Mouse (Mus musculus) E14TG2a.4 (cell line): ENCODE data around the gene Aox4.

Source experiments
- H3K27me3 ChIP-seq: 2 replicates; pipeline ENCODE4 v1.6.1; 2014; ENCODE audit warnings: low read length, control low read depth; ENCODE audit not compliant: insufficient read depth
- H3K36me3 ChIP-seq: 2 replicates; pipeline ENCODE4 v1.6.1; 2014; ENCODE audit warnings: low read length, control low read depth; ENCODE audit not compliant: insufficient read depth
- H3K4me1 ChIP-seq: replicated peaks from 2 replicates; pipeline ENCODE4 v1.6.1; 2014; ENCODE audit warnings: low read depth, low read length, control low read depth
- H3K4me3 ChIP-seq: replicated peaks from 2 replicates; pipeline ENCODE4 v1.5.1; 2014; ENCODE audit warnings: mild to moderate bottlenecking, low read length
- H3K9me3 ChIP-seq: 2 replicates; pipeline ENCODE4 v1.6.1; 2014; ENCODE audit warnings: low read length, control low read depth
- CTCF ChIP-seq: conservative IDR thresholded peaks from 2 replicates; pipeline ENCODE4 v1.5.1; 2014; ENCODE audit warnings: low read length
- NANOG ChIP-seq: IDR thresholded peaks from 2 replicates; pipeline ENCODE4 v1.6.1; 2014; ENCODE audit warnings: borderline replicate concordance, low read length, mixed read lengths
- POU5F1 ChIP-seq: IDR thresholded peaks from 2 replicates; pipeline ENCODE4 v1.6.1; 2014; ENCODE audit warnings: low read length, borderline replicate concordance

Aox4 gene

DNA sequence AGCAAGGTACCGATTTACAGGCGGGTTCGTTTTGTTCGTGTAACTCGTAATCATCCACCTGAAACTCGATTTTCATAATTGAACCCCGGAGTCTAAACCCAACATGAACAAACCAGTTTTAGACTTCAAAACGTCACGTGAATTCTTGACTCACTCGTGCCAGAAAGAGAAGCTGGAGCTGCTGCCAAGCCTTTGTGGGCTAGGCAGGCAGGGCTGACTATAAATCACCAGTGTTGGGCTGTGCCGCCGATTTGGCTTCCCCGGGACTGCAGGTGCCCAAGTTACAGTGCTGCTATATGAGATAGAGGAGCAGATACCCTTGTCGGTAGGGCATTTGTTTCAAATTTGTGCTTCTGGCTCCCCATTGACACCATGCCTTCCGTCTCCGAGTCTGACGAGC is at the start of gene Aox4:
Aox4 (plus strand) TSS at position 195 of the 400 bp plus-strand sequence.
- TF ChIP-seq POU5F1 (no peak), NANOG (no peak), CTCF (no peak)
- Histone ChIP-seq H3K4me3 (no peak within 1 kb of the TSS), H3K27me3 (peaks cover 3% of the 10 kb centered on the region; the same call in 1 of the 2 replicates), H3K36me3 (no peaks in the 10 kb centered on the region), H3K9me3 (peaks cover 5% of the 10 kb centered on the region; the same call in 1 of the 2 replicates), H3K4me1 (no peaks in the 10 kb centered on the region)

GRCm38 (mm10) chr1:58169893-58170292 is 40.3 kb upstream of the Aox4 start:
- Histone ChIP-seq H3K9me3 (no peaks in the 10 kb centered on the region), H3K4me3 (no peak overlapping the region), H3K36me3 (no peaks in the 10 kb centered on the region), H3K4me1 (0 out of 2 replicates have a peak, but pooled peaks cover 5% of the 10 kb centered on the region), H3K27me3 (no peaks in the 10 kb centered on the region)
- no peak for TF ChIP-seq POU5F1
- TF ChIP-seq NANOG, result no peak
- no peak for TF ChIP-seq CTCF

DNA sequence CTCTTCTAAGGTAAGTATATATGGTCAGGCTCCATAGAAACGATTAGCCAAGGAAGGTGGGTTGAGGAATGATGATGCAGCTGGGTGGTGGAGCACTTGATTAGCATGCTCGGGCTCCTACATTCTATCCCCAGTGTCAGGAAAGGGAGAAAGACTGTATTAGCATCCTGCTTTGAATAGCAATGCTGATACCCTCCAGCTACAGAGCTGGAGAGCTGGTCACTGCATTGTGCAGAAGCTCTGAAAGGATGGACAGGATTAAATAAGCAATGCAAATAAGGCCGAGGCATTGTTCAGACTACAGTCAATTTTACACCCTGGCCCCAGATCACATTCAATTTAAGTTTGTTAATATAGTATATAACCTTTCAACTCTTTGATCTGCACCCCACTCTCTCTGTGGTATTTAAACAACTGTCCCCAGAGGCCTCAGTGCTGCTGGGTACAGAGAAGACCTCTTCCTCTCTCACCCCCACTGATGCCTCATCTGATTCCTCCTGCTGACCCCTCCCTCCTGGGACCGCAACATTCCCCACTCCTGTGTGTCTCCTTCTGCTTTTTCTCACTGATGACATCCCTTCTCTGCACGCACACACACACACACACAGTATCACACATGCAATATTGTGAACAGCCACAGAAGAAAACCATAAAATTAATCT is 21.6 kb upstream of the Aox4 start:
- TF ChIP-seq POU5F1, result no peak
- no peak for TF ChIP-seq CTCF
- TF ChIP-seq NANOG, result no peak
- Histone ChIP-seq H3K4me1 (peaks cover 28% of the 10 kb centered on the region), H3K9me3 (no peaks in the 10 kb centered on the region), H3K27me3 (no peaks in the 10 kb centered on the region), H3K4me3 (no peak overlapping the region), H3K36me3 (no peaks in the 10 kb centered on the region)

DNA sequence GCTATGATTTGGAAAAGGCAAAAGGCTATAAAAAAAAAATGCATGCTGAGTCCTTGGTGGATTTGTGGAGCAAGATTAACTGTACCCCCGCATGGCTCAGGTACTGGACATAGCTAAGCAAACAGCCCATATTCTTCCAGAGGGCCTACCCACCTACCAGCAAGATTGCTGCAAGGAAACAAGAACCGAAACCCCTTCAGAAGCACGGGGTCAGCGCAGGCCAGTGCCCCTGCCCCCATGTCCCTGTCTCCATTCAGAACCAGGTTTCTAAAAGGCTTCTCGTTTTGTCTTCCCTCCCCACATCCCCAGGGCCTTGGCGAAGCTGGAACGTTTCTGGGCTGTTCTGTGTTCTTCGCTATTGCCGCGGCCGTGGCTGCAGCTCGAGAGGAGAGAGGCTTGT is 15.9 kb upstream of the Aox4 start:
- H3K36me3 ChIP-seq, result no peaks in the 10 kb centered on the region
- no peak for TF ChIP-seq CTCF
- no peak for TF ChIP-seq NANOG
- no peak for TF ChIP-seq POU5F1
- H3K9me3 ChIP-seq, result no peaks in the 10 kb centered on the region
- 0 out of 2 replicates have a peak, but pooled peaks cover 3% of the 10 kb centered on the region for H3K27me3 ChIP-seq
- peaks cover 11% of the 10 kb centered on the region for H3K4me1 ChIP-seq
- no peak overlapping the region for H3K4me3 ChIP-seq

DNA sequence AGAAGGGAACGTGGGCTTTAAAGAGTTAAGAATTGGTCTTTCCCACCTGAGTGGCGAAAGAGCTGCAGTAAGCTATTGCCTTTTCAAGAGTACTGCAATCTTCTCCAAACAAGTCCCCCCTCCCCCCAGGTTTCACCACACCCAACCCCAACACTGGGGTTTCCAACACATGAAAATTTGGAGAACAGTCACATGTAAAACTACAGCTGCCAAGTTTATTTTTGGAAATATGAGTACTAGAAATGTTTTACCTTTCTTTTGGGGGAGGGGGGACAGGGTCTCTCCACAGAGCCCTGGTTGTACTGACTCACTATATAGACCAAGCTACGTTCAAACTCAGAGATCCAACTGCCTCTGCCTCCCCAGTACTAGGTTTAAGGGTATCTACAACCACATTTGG is 15.2 kb upstream of the Aox4 start:
- 0 out of 2 replicates have a peak, but pooled peaks cover 3% of the 10 kb centered on the region for H3K27me3 ChIP-seq
- H3K36me3 ChIP-seq, result no peaks in the 10 kb centered on the region
- no peak overlapping the region for H3K4me3 ChIP-seq
- TF ChIP-seq NANOG (no peak), CTCF (no peak), POU5F1 (no peak)
- H3K4me1 ChIP-seq, result peaks cover 11% of the 10 kb centered on the region
- no peaks in the 10 kb centered on the region for H3K9me3 ChIP-seq

- H3K9me3 ChIP-seq, result no peaks in the 10 kb centered on the region
- H3K36me3 ChIP-seq, result no peaks in the 10 kb centered on the region
- H3K4me3 ChIP-seq, result no peak overlapping the region
- peaks cover 8% of the 10 kb centered on the region for H3K4me1 ChIP-seq
- TF ChIP-seq CTCF, result no peak
- TF ChIP-seq NANOG, result no peak
- TF ChIP-seq POU5F1, result no peak
- 0 out of 2 replicates have a peak, but pooled peaks cover 3% of the 10 kb centered on the region for H3K27me3 ChIP-seq
These were observed 14.7 kb upstream of the Aox4 start for GRCm38 (mm10) chr1:58195541-58195940.

- Histone ChIP-seq H3K9me3 (no peaks in the 10 kb centered on the region), H3K4me3 (no peak overlapping the region), H3K36me3 (no peaks in the 10 kb centered on the region), H3K4me1 (no peaks in the 10 kb centered on the region; the same call in 1 of the 2 replicates), H3K27me3 (0 out of 2 replicates have a peak, but pooled peaks cover 3% of the 10 kb centered on the region)
- TF ChIP-seq CTCF, result no peak
- TF ChIP-seq POU5F1, result no peak
- no peak for TF ChIP-seq NANOG
These were observed 13.2 kb upstream of the Aox4 start for GRCm38 (mm10) chr1:58197023-58197422.

DNA sequence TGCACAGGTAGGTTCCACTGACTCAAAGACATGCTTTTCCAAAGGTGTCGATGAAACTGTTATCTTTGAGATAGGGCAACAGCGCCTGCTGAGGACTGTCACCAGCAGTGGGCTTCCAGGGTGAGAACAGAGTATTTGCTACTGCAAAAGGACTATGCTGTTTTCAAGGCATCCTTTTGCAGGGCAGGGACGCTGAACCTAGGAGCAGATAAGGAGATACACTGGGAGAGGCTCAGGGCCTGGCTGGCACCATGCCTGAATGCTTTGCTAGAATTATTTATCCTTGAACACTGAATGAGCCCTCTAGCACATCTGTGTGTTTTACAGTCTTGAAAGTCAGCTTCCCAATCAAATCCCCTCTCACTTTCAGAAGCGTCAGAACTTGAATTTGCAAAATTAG is 11.8 kb upstream of the Aox4 start:
- no peak overlapping the region for H3K4me3 ChIP-seq
- no peaks in the 10 kb centered on the region; the same call in 1 of the 2 replicates for H3K4me1 ChIP-seq
- 0 out of 2 replicates have a peak, but pooled peaks cover 3% of the 10 kb centered on the region for H3K27me3 ChIP-seq
- no peaks in the 10 kb centered on the region for H3K9me3 ChIP-seq
- TF ChIP-seq CTCF, result no peak
- TF ChIP-seq POU5F1, result no peak
- H3K36me3 ChIP-seq, result no peaks in the 10 kb centered on the region

DNA sequence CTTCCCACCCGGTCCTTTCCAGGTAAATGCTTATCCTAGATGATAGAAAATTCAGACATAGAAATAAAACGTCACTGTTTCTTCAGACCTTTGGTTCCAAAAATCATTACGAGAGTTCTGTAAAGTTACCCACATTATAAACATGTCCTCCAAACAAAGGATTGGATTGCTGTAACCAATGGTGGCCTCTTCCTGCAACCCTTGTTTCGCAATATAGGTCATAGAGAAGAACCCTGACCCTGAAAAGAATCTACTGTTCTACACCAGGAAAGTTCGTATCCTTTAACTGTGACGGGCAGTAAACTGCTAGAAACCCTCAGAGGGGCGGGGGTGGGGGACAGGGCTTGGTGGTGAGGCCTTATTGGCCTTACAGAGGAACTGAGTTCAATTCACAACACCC is 2.6 kb downstream of the Aox4 start:
- Histone ChIP-seq H3K9me3 (peaks cover 12% of the 10 kb centered on the region), H3K27me3 (peaks cover 3% of the 10 kb centered on the region; the same call in 1 of the 2 replicates), H3K4me1 (no peaks in the 10 kb centered on the region), H3K4me3 (no peak overlapping the region), H3K36me3 (no peaks in the 10 kb centered on the region)
- TF ChIP-seq CTCF (no peak), NANOG (no peak), POU5F1 (no peak)
